Mouse (Mus musculus) T-helper 1 cell (primary cell): Measurements from ENCODE around the gene Rasl2-9.

Experiments
- in situ Hi-C: fragments of 300-600 bp; cut with MboI, MseI; formaldehyde crosslinking; loops from one replicate; pipeline ENCODE4 v1.15.1; 2025; ENCODE audit warnings: high pct_unique_total_duplicates

Rasl2-9 gene

GRCm38 (mm10) chr7:5081939-5082338, 43.8 kb downstream of the Rasl2-9 start:
- in situ Hi-C loops, result loop anchor here (25.0 kb wide), 2 partner anchors 1080 to 1305 kb away; partner anchors contain the start of genes Smim17, Zfp28, Zfp444 and Zfp787

GRCm38 (mm10) chr7:5081241-5081640, 44.5 kb downstream of the Rasl2-9 start:
- in situ Hi-C loops, result loop anchor here (25.0 kb wide), 2 partner anchors 1081 to 1306 kb away; partner anchors contain the start of genes Smim17, Zfp28, Zfp444 and Zfp787

GRCm38 (mm10) chr7:5080815-5081214, 44.9 kb downstream of the Rasl2-9 start:
- in situ Hi-C loops, result loop anchor here (25.0 kb wide), 2 partner anchors 1081 to 1306 kb away; partner anchors contain the start of genes Smim17, Zfp28, Zfp444 and Zfp787

- in situ Hi-C loops, result loop anchor here (25.0 kb wide), 2 partner anchors 1082 to 1307 kb away; partner anchors contain the start of genes Smim17, Zfp28, Zfp444 and Zfp787
Observed at GRCm38 (mm10) chr7:5080010-5080751, 45.6 kb downstream of the Rasl2-9 start, which contains the start of gene Epn1. Epn1 (plus strand) TSS chr7:5080235.

GRCm38 (mm10) chr7:5079365-5080009, 46.3 kb downstream of the Rasl2-9 start:
- in situ Hi-C loops, result loop anchor here (25.0 kb wide), 2 partner anchors 1083 to 1308 kb away; partner anchors contain the start of genes Smim17, Zfp28, Zfp444 and Zfp787

GRCm38 (mm10) chr7:5076931-5077330, 48.8 kb downstream of the Rasl2-9 start:
- in situ Hi-C loops, result loop anchor here (25.0 kb wide), 2 partner anchors 1085 to 1310 kb away; partner anchors contain the start of genes Smim17, Zfp28, Zfp444 and Zfp787

- in situ Hi-C loops, result loop anchor here (25.0 kb wide), 3 partner anchors 1087 to 1438 kb away; partner anchors contain the start of genes Cnot3, Prpf31, Smim17 and Tfpt
Observed at GRCm38 (mm10) chr7:5074984-5075383, 50.8 kb downstream of the Rasl2-9 start.
